Mouse (Mus musculus) heart, adult 2 months (tissue): ENCODE measurements around the gene Lgals9. TPM values are rescaled to one million over a fixed set of nuclear protein-coding genes. Genes with fewer than 3 reads are reported as not detected.
"Not testable (repeated sequence)": the region's sequence is repeated elsewhere in the genome, so short reads cannot be mapped to it uniquely, and the experiment has no call there.

Experiments used
- DNase-seq, 2 experiments: peaks; one replicate each; pipeline ENCODE4 v3.0.0; 2021
- H3K27ac ChIP-seq: fragments of 200-600 bp; 2 replicates; pipeline ENCODE4 v1.8.1; 2022
- H3K27me3 ChIP-seq: fragments of 200-500 bp; 2 replicates; pipeline ENCODE4 v1.6.1; 2012; ENCODE audit warnings: mild to moderate bottlenecking, low read length, inconsistent platforms, mixed read lengths; ENCODE audit not compliant: control insufficient read depth, insufficient read depth
- H3K36me3 ChIP-seq: fragments of 200-500 bp; 2 replicates; pipeline ENCODE4 v1.6.1; 2012; ENCODE audit warnings: low read length, inconsistent platforms; ENCODE audit not compliant: control insufficient read depth, insufficient read depth
- H3K4me1 ChIP-seq: fragments of 200-500 bp; 2 replicates; pipeline ENCODE4 v1.6.1; 2011; ENCODE audit warnings: low read length; ENCODE audit not compliant: control insufficient read depth, insufficient read depth
- H3K4me3 ChIP-seq: fragments of 200-600 bp; 2 replicates; pipeline ENCODE4 v1.8.1; 2022
- H3K79me2 ChIP-seq: fragments of 200-500 bp; replicated peaks from 2 replicates; pipeline ENCODE4 v1.6.1; 2012; ENCODE audit warnings: mild to moderate bottlenecking, inconsistent platforms, low read length, moderate library complexity, mixed read lengths; ENCODE audit not compliant: control insufficient read depth, insufficient read depth
- H3K9ac ChIP-seq: fragments of 200-500 bp; 2 replicates; pipeline ENCODE4 v1.6.1; 2012; ENCODE audit warnings: low read depth, mild to moderate bottlenecking, control low read depth, inconsistent platforms, low read length, mixed read lengths
- CTCF ChIP-seq: fragments of 200-600 bp; IDR thresholded peaks from 2 replicates; pipeline ENCODE4 v1.8.1; 2022; ENCODE audit warnings: antibody characterized with exemption, mild to moderate bottlenecking, moderate library complexity
- EP300 ChIP-seq: fragments of 200-500 bp; IDR thresholded peaks from 2 replicates; pipeline ENCODE4 v1.6.1; 2011; ENCODE audit warnings: low read depth, low read length, control low read depth; ENCODE audit not compliant: insufficient read depth
- POLR2A ChIP-seq: fragments of 200-500 bp; IDR thresholded peaks from 2 replicates; pipeline ENCODE4 v1.6.1; 2011; ENCODE audit warnings: mild to moderate bottlenecking, low read depth, low read length, control low read depth; ENCODE audit not compliant: insufficient read depth
- WGBS: fragments of 180-500 bp; shearing (Covaris S2); methylation state at CpG from one replicate; pipeline ENCODE4 v1.1.7; 2018; 5-methylcytosine and 5-hydroxymethylcytosine counted together
- intact Hi-C: fragments of 180-260 bp; cut with DNase I; formaldehyde crosslinking; loops from one replicate; pipeline ENCODE4 v1.15.1; 2025
- polyA plus RNA-seq: library from polyadenylated mRNA; depleted of rRNA; stranded (reverse); fragments of >200 nt; gene quantifications from 2 replicates; pipeline ENCODE4 v1.2.3, GENCODE M21; 2012
- total RNA-seq, 2 experiments: library from RNA; stranded (reverse); gene quantifications; 2 replicates each; pipeline ENCODE4 v1.2.3; 2021

Gene Lgals9
- total and polyA plus RNA-seq, 3 experiments = 20.7 to 49.5 (median 23.1) TPM

- Histone ChIP-seq H3K9ac (no peak overlapping the region), H3K36me3 (no peaks in the 10 kb centered on the region), H3K27me3 (no peaks in the 10 kb centered on the region), H3K4me1 (peaks cover 8% of the 10 kb centered on the region), H3K27ac (peak overlapping the region; percentile 78), H3K4me3 (no peak overlapping the region), H3K79me2 (no peaks in the 10 kb centered on the region)
- intact Hi-C loops = loop anchor here (1.0 to 5.0 kb wide), 2 partner anchors 17 to 35 kb away; no protein-coding TSS in a partner anchor
- 97% methylated on average over 4 of the region's 4 CpGs for WGBS
- DNase-seq = peak in 1 of 2 experiments; percentile 11
- TF ChIP-seq CTCF = no peak
Observed at GRCm38 (mm10) chr11:79001871-79002270, 17.1 kb upstream of the Lgals9 start.

GRCm38 (mm10) chr11:78999118-78999517, 14.4 kb upstream of the Lgals9 start:
- Histone ChIP-seq H3K27ac (no peak overlapping the region), H3K4me1 (peaks cover 6% of the 10 kb centered on the region), H3K79me2 (no peaks in the 10 kb centered on the region), H3K36me3 (no peaks in the 10 kb centered on the region), H3K9ac (no peak overlapping the region), H3K4me3 (no peak overlapping the region), H3K27me3 (no peaks in the 10 kb centered on the region)
- no peak for TF ChIP-seq CTCF
- no peak for TF ChIP-seq EP300
- TF ChIP-seq POLR2A = no peak
- peak in 1 of 2 experiments; percentile 15 for DNase-seq
- WGBS = 58% methylated on average over 6 of the region's 6 CpGs
- intact Hi-C loops = no loop called here

GRCm38 (mm10) chr11:78990875-78991543, 6.3 kb upstream of the Lgals9 start:
- H3K4me1 ChIP-seq, H3K79me2 ChIP-seq, H3K27me3 ChIP-seq, H3K9ac ChIP-seq, H3K36me3 ChIP-seq, H3K27ac ChIP-seq, intact Hi-C loops, H3K4me3 ChIP-seq, DNase-seq: not testable (repeated sequence)
- WGBS = 79% methylated on average over 5 of the region's 5 CpGs

- no peaks in the 10 kb centered on the region for H3K36me3 ChIP-seq
- H3K4me3 ChIP-seq = no peak overlapping the region
- H3K4me1 ChIP-seq = peaks cover 2% of the 10 kb centered on the region; the same call in 1 of the 2 replicates
- H3K9ac ChIP-seq = no peak overlapping the region
- intact Hi-C loops = no loop called here
- 91% methylated on average over 9 of the region's 9 CpGs for WGBS
- no peak overlapping the region for H3K27ac ChIP-seq
- H3K27me3 ChIP-seq = no peaks in the 10 kb centered on the region
- TF ChIP-seq CTCF = no peak
- no peak for TF ChIP-seq EP300
- TF ChIP-seq POLR2A = no peak
- H3K79me2 ChIP-seq = no peaks in the 10 kb centered on the region
- DNase-seq = peak in 1 of 2 experiments; percentile 9
Observed at GRCm38 (mm10) chr11:78990096-78990495, 5.3 kb upstream of the Lgals9 start.

GRCm38 (mm10) chr11:78989206-78989605, 4.5 kb upstream of the Lgals9 start:
- H3K27ac ChIP-seq, H3K4me3 ChIP-seq, H3K4me1 ChIP-seq, H3K27me3 ChIP-seq, H3K79me2 ChIP-seq, H3K36me3 ChIP-seq, H3K9ac ChIP-seq, intact Hi-C loops: not testable (repeated sequence)
- DNase-seq = peak in 1 of 2 experiments; percentile 6
- WGBS = 92% methylated on average over 11 of the region's 11 CpGs

GRCm38 (mm10) chr11:78986311-78987002, 1.7 kb upstream of the Lgals9 start:
- 80% methylated on average over 10 of the region's 10 CpGs for WGBS
- no peaks in the 10 kb centered on the region; the same call in 1 of the 2 replicates for H3K36me3 ChIP-seq
- peaks cover 2% of the 10 kb centered on the region; the same call in 1 of the 2 replicates for H3K79me2 ChIP-seq
- no peak for TF ChIP-seq POLR2A
- TF ChIP-seq EP300 = no peak
- no peak for TF ChIP-seq CTCF
- H3K27me3 ChIP-seq = no peaks in the 10 kb centered on the region
- peaks cover 14% of the 10 kb centered on the region for H3K4me1 ChIP-seq
- DNase-seq = peak in 1 of 2 experiments; percentile 10
- H3K9ac ChIP-seq = no peak overlapping the region
- no peak overlapping the region for H3K27ac ChIP-seq
- no peak overlapping the region for H3K4me3 ChIP-seq
- intact Hi-C loops = no loop called here
